Mouse (Mus musculus) erythroblast, embryonic 14.5 days (primary cell): ENCODE measurements around the gene Rbfox2. TPM values are rescaled to one million over a fixed set of nuclear protein-coding genes. Genes with fewer than 3 reads are reported as not detected.

Experiments
- H3K27me3 ChIP-seq: 2 replicates; pipeline ENCODE4 v1.6.1; 2012; ENCODE audit warnings: inconsistent platforms; ENCODE audit not compliant: control insufficient read depth
- H3K36me3 ChIP-seq: 2 replicates; pipeline ENCODE4 v1.6.1; 2012; ENCODE audit warnings: mild to moderate bottlenecking, inconsistent platforms; ENCODE audit not compliant: control insufficient read depth
- H3K4me1 ChIP-seq: 2 replicates; pipeline ENCODE4 v1.6.1; 2012; ENCODE audit warnings: inconsistent platforms; ENCODE audit not compliant: control insufficient read depth
- H3K4me3 ChIP-seq: replicated peaks from 2 replicates; pipeline ENCODE3; 2012; ENCODE audit warnings: moderate library complexity, mild to moderate bottlenecking, inconsistent platforms
- H3K9me3 ChIP-seq: 2 replicates; pipeline ENCODE4 v1.6.1; 2012; ENCODE audit warnings: low read length, inconsistent platforms, mixed read lengths; ENCODE audit not compliant: control insufficient read depth
- GATA1 ChIP-seq: IDR thresholded peaks from 2 replicates; pipeline ENCODE4 v1.6.1; 2012; ENCODE audit warnings: low read length, inconsistent platforms, mixed read lengths
- TAL1 ChIP-seq: IDR thresholded peaks from 3 replicates; pipeline ENCODE4 v1.6.1; 2012; ENCODE audit warnings: low read length, inconsistent platforms, mixed read lengths
- polyA plus RNA-seq: library from polyadenylated mRNA; stranded (reverse); fragments of >175 nt; gene quantifications from 2 replicates; pipeline ENCODE4 v1.2.3, GENCODE M21; 2012

The Rbfox2 gene
- polyA plus RNA-seq, 1 experiment = not detected

DNA sequence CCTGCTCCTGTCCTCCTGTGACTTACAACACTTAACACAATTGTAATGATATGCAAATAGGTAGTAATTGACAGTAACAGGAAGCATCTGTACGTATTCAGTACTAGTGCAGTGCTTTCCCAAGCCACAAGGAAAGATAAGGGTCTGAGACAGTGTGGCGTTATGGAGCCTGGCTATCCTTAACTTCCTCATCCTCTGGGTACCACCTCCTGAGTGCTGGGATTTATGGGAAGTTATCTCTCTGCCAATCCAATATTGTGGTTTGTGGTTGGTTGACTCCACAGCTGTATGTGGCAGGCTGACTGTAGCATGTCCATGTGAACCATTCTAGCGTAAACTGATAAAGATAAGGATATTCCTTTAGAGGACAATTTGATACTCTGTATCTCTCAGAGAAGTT lies 266.0 kb downstream of the Rbfox2 start:
- peaks cover 9% of the 10 kb centered on the region for H3K4me1 ChIP-seq
- no peaks in the 10 kb centered on the region for H3K36me3 ChIP-seq
- peaks cover 16% of the 10 kb centered on the region for H3K27me3 ChIP-seq
- TF ChIP-seq TAL1 (no peak), GATA1 (no peak)
- no peak overlapping the region for H3K4me3 ChIP-seq
- H3K9me3 ChIP-seq = no peaks in the 10 kb centered on the region

GRCm38 (mm10) chr15:77039211-77039700 lies 267.5 kb downstream of the Rbfox2 start:
- Histone ChIP-seq H3K27me3 (peaks cover 16% of the 10 kb centered on the region), H3K36me3 (no peaks in the 10 kb centered on the region), H3K4me3 (no peak overlapping the region), H3K9me3 (no peaks in the 10 kb centered on the region), H3K4me1 (peaks cover 24% of the 10 kb centered on the region)
- TF ChIP-seq GATA1 (no peak), TAL1 (no peak)

DNA sequence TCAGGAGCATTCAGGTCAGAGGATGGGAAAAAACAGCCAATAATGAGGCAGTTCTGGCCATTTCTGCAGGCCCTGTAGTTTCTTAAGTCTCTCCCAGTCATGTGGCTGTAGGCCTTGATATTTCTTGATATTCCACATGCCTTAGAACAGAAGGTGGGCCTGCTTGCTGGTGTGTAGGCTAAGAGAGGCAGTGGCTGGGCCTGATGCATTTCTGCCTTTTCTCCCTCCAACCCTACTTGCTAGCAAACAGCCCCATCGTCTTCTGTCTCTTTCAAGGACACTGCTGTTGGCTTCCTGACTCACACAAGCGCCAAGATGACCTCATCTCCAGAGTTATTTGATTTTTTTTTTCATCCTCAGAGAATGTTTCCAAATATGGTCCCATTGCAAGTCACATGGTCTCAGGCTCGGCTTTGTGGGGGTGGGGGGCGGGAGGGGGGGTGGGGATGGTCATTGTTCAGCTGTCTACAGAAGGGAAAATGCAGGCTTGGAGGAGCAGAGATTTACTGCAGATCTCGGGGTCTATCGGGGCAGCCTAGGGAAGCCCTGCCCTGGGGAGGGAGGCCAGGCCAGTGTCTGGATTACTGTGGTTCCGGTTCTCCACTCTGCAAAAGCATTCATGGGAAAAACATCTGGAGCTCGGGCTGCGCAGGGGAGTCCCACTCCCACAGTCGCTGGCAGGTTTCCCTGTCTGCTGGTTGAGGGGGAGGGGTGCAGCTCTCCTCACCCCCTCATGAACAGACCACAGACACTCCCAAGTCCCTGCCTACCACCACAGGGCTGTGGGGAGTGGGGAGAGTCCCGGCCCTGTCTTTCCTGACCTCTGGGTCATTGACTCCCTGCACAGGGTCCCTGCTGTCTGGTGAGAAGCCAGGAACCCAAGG lies 269.3 kb downstream of the Rbfox2 start:
- TF ChIP-seq TAL1 = no peak
- TF ChIP-seq GATA1 = no peak
- H3K36me3 ChIP-seq = no peaks in the 10 kb centered on the region
- no peak overlapping the region for H3K4me3 ChIP-seq
- H3K4me1 ChIP-seq = peaks cover 24% of the 10 kb centered on the region
- no peaks in the 10 kb centered on the region for H3K9me3 ChIP-seq
- peaks cover 16% of the 10 kb centered on the region for H3K27me3 ChIP-seq

- TF ChIP-seq TAL1 (no peak), GATA1 (no peak)
- Histone ChIP-seq H3K4me1 (peaks cover 24% of the 10 kb centered on the region), H3K36me3 (no peaks in the 10 kb centered on the region), H3K9me3 (no peaks in the 10 kb centered on the region), H3K27me3 (peaks cover 16% of the 10 kb centered on the region), H3K4me3 (no peak overlapping the region)
These were observed 269.9 kb downstream of the Rbfox2 start for GRCm38 (mm10) chr15:77036989-77037277.

GRCm38 (mm10) chr15:77036320-77036988 lies 270.4 kb downstream of the Rbfox2 start:
- TF ChIP-seq GATA1 (no peak), TAL1 (no peak)
- no peaks in the 10 kb centered on the region for H3K36me3 ChIP-seq
- H3K27me3 ChIP-seq = peaks cover 16% of the 10 kb centered on the region
- no peaks in the 10 kb centered on the region for H3K9me3 ChIP-seq
- H3K4me3 ChIP-seq = no peak overlapping the region
- H3K4me1 ChIP-seq = peaks cover 24% of the 10 kb centered on the region

DNA sequence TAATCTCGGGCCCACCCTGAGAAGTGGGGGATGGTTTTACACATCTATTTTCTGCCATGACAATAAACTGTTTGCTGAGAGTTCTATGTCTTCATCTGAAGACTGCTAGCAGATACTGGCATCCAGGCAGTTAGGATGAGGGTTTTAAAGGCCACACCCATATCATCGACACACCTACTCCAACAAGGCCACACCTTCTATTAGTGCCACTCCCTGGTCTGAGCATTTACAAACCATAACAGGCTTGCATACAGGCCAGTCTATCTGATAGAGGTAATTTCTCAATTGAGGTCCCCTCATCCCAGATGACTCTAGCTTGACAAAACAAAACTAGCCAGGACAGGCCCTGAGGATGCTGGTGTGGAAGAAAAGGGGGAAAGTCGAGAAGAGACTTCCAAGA lies 271.2 kb downstream of the Rbfox2 start:
- TF ChIP-seq GATA1 = no peak
- TF ChIP-seq TAL1 = no peak
- Histone ChIP-seq H3K4me3 (no peak overlapping the region), H3K36me3 (no peaks in the 10 kb centered on the region), H3K4me1 (peaks cover 24% of the 10 kb centered on the region), H3K9me3 (no peaks in the 10 kb centered on the region), H3K27me3 (peaks cover 13% of the 10 kb centered on the region)

DNA sequence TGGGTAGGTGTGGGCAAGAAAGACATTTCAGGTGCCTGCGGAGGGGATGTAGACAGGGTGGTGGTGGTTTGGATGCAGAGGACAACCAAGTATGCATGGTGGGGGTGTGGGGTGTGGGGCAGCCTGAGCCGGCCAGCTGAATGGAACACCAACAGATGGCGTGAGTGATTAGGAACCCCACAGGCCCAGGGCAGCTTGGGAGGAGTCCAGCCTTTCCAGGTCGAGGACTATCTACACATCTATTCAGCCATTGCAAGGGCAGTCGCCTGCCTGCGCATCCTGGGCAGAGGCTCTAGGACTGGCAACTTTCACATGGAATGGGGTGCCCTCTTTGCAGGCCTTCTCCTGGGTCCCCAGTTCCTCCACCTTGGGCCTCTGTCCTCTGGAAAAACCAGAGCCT lies 272.3 kb downstream of the Rbfox2 start:
- TF ChIP-seq GATA1 (no peak), TAL1 (no peak)
- H3K4me1 ChIP-seq = peaks cover 26% of the 10 kb centered on the region

GRCm38 (mm10) chr15:77031271-77031670 lies 275.5 kb downstream of the Rbfox2 start:
- no peaks in the 10 kb centered on the region for H3K27me3 ChIP-seq
- TF ChIP-seq GATA1 (no peak), TAL1 (no peak)
- no peak overlapping the region for H3K4me3 ChIP-seq
- H3K36me3 ChIP-seq = no peaks in the 10 kb centered on the region
- no peaks in the 10 kb centered on the region for H3K9me3 ChIP-seq
- peaks cover 22% of the 10 kb centered on the region for H3K4me1 ChIP-seq

More for the DNA sequence above, 272.3 kb downstream of the Rbfox2 start:
- H3K4me3 ChIP-seq = no peak overlapping the region
- H3K36me3 ChIP-seq = no peaks in the 10 kb centered on the region
- no peaks in the 10 kb centered on the region for H3K9me3 ChIP-seq
- H3K27me3 ChIP-seq = peaks cover 11% of the 10 kb centered on the region

GRCm38 (mm10) chr15:77029331-77029991 lies 277.3 kb downstream of the Rbfox2 start:
- H3K27me3 ChIP-seq = no peaks in the 10 kb centered on the region

More at GRCm38 (mm10) chr15:77029331-77029991, 277.3 kb downstream of the Rbfox2 start:
- H3K36me3 ChIP-seq = no peaks in the 10 kb centered on the region
- H3K4me3 ChIP-seq = no peak overlapping the region
- TF ChIP-seq GATA1 (no peak), TAL1 (no peak)
- H3K4me1 ChIP-seq = peaks cover 4% of the 10 kb centered on the region
- no peaks in the 10 kb centered on the region for H3K9me3 ChIP-seq

Other genes with a start within 250 kb of the Rbfox2 start
- not detected in 2 replicates for gene Apol7a, start 92.1 kb upstream of the Rbfox2 start, polyA plus RNA-seq
- not detected in 2 replicates for gene Apol9a, start 104.1 kb upstream of the Rbfox2 start, polyA plus RNA-seq
- gene Apol7b, start 140.5 kb upstream of the Rbfox2 start, polyA plus RNA-seq = not detected in 2 replicates
- gene Apol10a, start 170.0 kb upstream of the Rbfox2 start, polyA plus RNA-seq = not detected in 2 replicates
- gene Apol11a, start 201.3 kb upstream of the Rbfox2 start, polyA plus RNA-seq = 0.03 TPM in 1 of 2 replicates, not detected in the other
- not detected in 2 replicates for gene Apol7c, start 226.3 kb upstream of the Rbfox2 start, polyA plus RNA-seq